8 mouse cellular contexts compared by ENCODE assay signal in genomic region chr5:99900041-99900440, GRCm38 (mm10). TPM values are rescaled to one million over a fixed set of nuclear protein-coding genes. Genes with fewer than 3 reads are reported as not detected.
A peak's percentile ranks its signal among the peaks of the same experiment; 100 is the strongest.
DNase-seq lines count a peak whose midpoint lies in the region; ATAC-seq and TF ChIP-seq lines count a peak whose summit lies in the region.

No protein-coding gene starts in this region.

- H3K4me2 ChIP-seq in midbrain, embryonic 16.5 days (ENCODE audit: low read length), result no peak overlapping the region

- H3K27me3 ChIP-seq in kidney, adult 2 months (replicated peaks; ENCODE audit: control insufficient read depth, insufficient read depth, low read length), result no peaks in the 10 kb centered on the region
- H3K27me3 ChIP-seq in limb, embryonic 10.5 days (ENCODE audit: low read depth, poor library complexity, severe bottlenecking), result 0 out of 2 replicates have a peak, but pooled peaks cover 4% of the 10 kb centered on the region
- H3K27me3 ChIP-seq in midbrain, embryonic 16.5 days (ENCODE audit: control insufficient read depth, insufficient read depth, low read depth, low read length), result no peaks in the 10 kb centered on the region

- H3K36me3 ChIP-seq in kidney, adult 2 months (ENCODE audit: control insufficient read depth, insufficient read depth, low read length), result no peaks in the 10 kb centered on the region
- no peaks in the 10 kb centered on the region for H3K36me3 ChIP-seq in limb, embryonic 10.5 days
- H3K36me3 ChIP-seq in midbrain, embryonic 16.5 days (ENCODE audit: control insufficient read depth, insufficient read depth, low read length), result no peaks in the 10 kb centered on the region

- H3K27ac ChIP-seq in kidney, adult 2 months (ENCODE audit: insufficient read depth, low read depth, low read length), result no peak overlapping the region
- no peak overlapping the region for H3K27ac ChIP-seq in limb, embryonic 10.5 days
- no peak overlapping the region for H3K27ac ChIP-seq in midbrain, embryonic 16.5 days (ENCODE audit: low read length)

- peak; percentile 97 for ATAC-seq in frontal cortex, adult (ENCODE audit: low TSS enrichment)
- peak; percentile 90 for ATAC-seq in midbrain, embryonic 16.5 days

- TF ChIP-seq POLR2A in kidney, adult 2 months (IDR thresholded peaks at IDR 0.05; ENCODE audit: low read depth, low read length), result no peak

- no peaks in the 10 kb centered on the region for H3K9me3 ChIP-seq in limb, embryonic 10.5 days (replicated peaks)
- no peaks in the 10 kb centered on the region for H3K9me3 ChIP-seq in midbrain, embryonic 16.5 days (replicated peaks; ENCODE audit: control insufficient read depth, low read length, poor library complexity, severe bottlenecking)

- no peak overlapping the region for H3K4me3 ChIP-seq in kidney, adult 2 months (ENCODE audit: insufficient read depth, low read depth, low read length)
- H3K4me3 ChIP-seq in limb, embryonic 10.5 days, result no peak overlapping the region
- no peak overlapping the region for H3K4me3 ChIP-seq in midbrain, embryonic 16.5 days (ENCODE audit: low read depth, low read length)

- 7% methylated on average over 6 of the region's 6 CpGs for WGBS in kidney, adult 2 months
- WGBS in limb, embryonic 10.5 days, result 15% methylated on average over 6 of the region's 6 CpGs
- 9% methylated on average over 6 of the region's 6 CpGs for whole genome bisulfite sequencing in midbrain, embryonic 16.5 days

- H3K4me1 ChIP-seq in kidney, adult 2 months (ENCODE audit: control insufficient read depth, insufficient read depth, low read length), result no peaks in the 10 kb centered on the region
- H3K4me1 ChIP-seq in limb, embryonic 10.5 days, result no peaks in the 10 kb centered on the region; the same call in 1 of the 2 replicates
- no peaks in the 10 kb centered on the region for H3K4me1 ChIP-seq in midbrain, embryonic 16.5 days (ENCODE audit: control insufficient read depth, insufficient read depth, low read length)

- H3K9ac ChIP-seq in midbrain, embryonic 16.5 days (ENCODE audit: low read depth, low read length), result no peak overlapping the region

- peak; percentile 30 for DNase-seq in ovary, postnatal 36 days (ENCODE audit: low spot score)
- DNase-seq in ovary, postnatal 10 days (ENCODE audit: low spot score), result no peak
- peak; percentile 38 for DNase-seq in cerebellum, adult 9-10 months
- DNase-seq in kidney, adult 2 months, result peak; percentile 51
- DNase-seq in limb, embryonic 10.5 days (ENCODE audit: low spot score), result peak; percentile 70
- DNase-seq in thymus, postnatal 10 days (ENCODE audit: low spot score in 2 of 2), result peak; percentile 11 to 41

- peak; percentile 57 for TF ChIP-seq CTCF in kidney, adult 2 months (conservative IDR thresholded peaks at IDR 0.05; ENCODE audit: insufficient read depth, insufficient read length, low read depth, low read length)

RNA-seq across cellular contexts. Expression of gene Vamp9, which starts 6.0 kb away (rescaled TPM):
- polyA plus RNA-seq in kidney, adult 2 months (2012; rRNA removed), result 0.22 TPM in 1 of 2 replicates, not detected in the other
- polyA plus RNA-seq in limb, embryonic 10.5 days (2016; fragmentation: Nextera tagmentation; extraction: Ambion mirVana), result not detected in 2 replicates
- 0.34 and 1.0 TPM in 2 replicates for polyA plus RNA-seq in midbrain, embryonic 16.5 days (2015; fragmentation: Nextera tagmentation; extraction: Ambion mirVana)
